ENCODE assay signal across 14 mouse cellular contexts in genomic region chr14:29877671-29878422, GRCm38 (mm10).
DNase-seq lines count a peak whose midpoint lies in the region.
"Had no signal": no experiment of that assay in that cellular context is flagged by ENCODE, and none has a peak within 500 bp of the region (broad histone marks: within the 10 kb centered on the region; RNA-seq: fewer than 3 reads in every experiment).

No protein-coding gene starts in this region.

- peak; percentile 68 for DNase-seq in kidney, adult 9 months
- DNase-seq in kidney, adult 11 months = no peak
- DNase-seq in urinary bladder, postnatal 14 days (ENCODE audit: low spot score) = peak; percentile 7
- no peak for DNase-seq in urinary bladder, postnatal 10 days (ENCODE audit: low spot score)
- peak; percentile 63 to 68 for DNase-seq in left cerebral cortex, adult 18-20 months (ENCODE audit: low spot score in 2 of 2)
- DNase-seq in neural tube, embryonic 10.5 days (ENCODE audit: extremely low spot score, low spot score) = no peak
- no peak for DNase-seq in hindbrain, embryonic 10.5 days (ENCODE audit: low spot score)
- DNase-seq in layer of hippocampus, adult 8-10 months (ENCODE audit: low spot score in 2 of 2) = no peak
- DNase-seq: cerebellum, adult 11 months; heart, adult 2 months had no signal

- H3K4me3 ChIP-seq in hindbrain, embryonic 10.5 days = no peak overlapping the region
- H3K4me3 ChIP-seq: heart, adult 2 months; liver, embryonic 12.5 days; midbrain, embryonic 15.5 days had no signal

- 77% methylated on average over 11 of the region's 11 CpGs for WGBS in hindbrain, embryonic 10.5 days

- no peaks in the 10 kb centered on the region for H3K27me3 ChIP-seq in hindbrain, embryonic 10.5 days (ENCODE audit: insufficient read depth, poor library complexity, severe bottlenecking)
- H3K27me3 ChIP-seq: liver, embryonic 12.5 days; midbrain, embryonic 15.5 days had no signal

- no peaks in the 10 kb centered on the region for H3K4me1 ChIP-seq in hindbrain, embryonic 10.5 days (replicated peaks)
- H3K4me1 ChIP-seq: liver, embryonic 12.5 days; midbrain, embryonic 15.5 days had no signal

- H3K27ac ChIP-seq in hindbrain, embryonic 10.5 days = no peak overlapping the region
- H3K27ac ChIP-seq: heart, adult 2 months; hindbrain, postnatal 0 days; liver, embryonic 12.5 days; midbrain, embryonic 15.5 days; stomach, postnatal 0 days had no signal

- H3K36me3 ChIP-seq in hindbrain, embryonic 10.5 days = no peaks in the 10 kb centered on the region
- H3K36me3 ChIP-seq: liver, embryonic 12.5 days; midbrain, embryonic 15.5 days had no signal

- no peaks in the 10 kb centered on the region for H3K9me3 ChIP-seq in hindbrain, embryonic 10.5 days
- H3K9me3 ChIP-seq: liver, embryonic 12.5 days; midbrain, embryonic 15.5 days had no signal

Comparison
In these comparisons a context has a peak if more than half of its experiments do, and no peak if none do; other contexts are left out.
1. DNase-seq: peak in kidney, adult 9 months (single experiment), urinary bladder, postnatal 14 days (single experiment) and left cerebral cortex, adult 18-20 months (2 of 2); none in kidney, adult 11 months (single experiment), urinary bladder, postnatal 10 days (single experiment), neural tube, embryonic 10.5 days (single experiment), hindbrain, embryonic 10.5 days (single experiment) and layer of hippocampus, adult 8-10 months (0 of 2).